Mouse (Mus musculus): ENCODE results near the gene Cyp27b1. TPM values are rescaled to one million over a fixed set of nuclear protein-coding genes. Genes with fewer than 3 reads are reported as not detected.
A peak's percentile ranks its signal among the peaks of the same experiment; 100 is the strongest.
"Not testable (repeated sequence)": the region's sequence is repeated elsewhere in the genome, so short reads cannot be mapped to it uniquely, and the experiment has no call there.

The Cyp27b1 gene
- polyA plus RNA-seq, 1 experiment from 2014 or later = 0.08 TPM

GRCm38 (mm10) chr10:127071203-127071602, 23.2 kb downstream of the Cyp27b1 start:
- Histone ChIP-seq H3K4me3 (ENCODE audit: low read length) (peak overlapping the region; percentile 76), H3K9me3 (replicated peaks; ENCODE audit: control insufficient read depth, low read length) (no peaks in the 10 kb centered on the region), H3K4me2 (ENCODE audit: low read depth, low read length) (peak overlapping the region; percentile 97), H3K9ac (ENCODE audit: low read length) (peak overlapping the region; percentile 78), H3K27ac (ENCODE audit: low read length) (no peak overlapping the region), H3K36me3 (ENCODE audit: control insufficient read depth, insufficient read depth) (peaks cover 23% of the 10 kb centered on the region), H3K4me1 (ENCODE audit: control insufficient read depth, insufficient read depth, low read length) (peaks cover 17% of the 10 kb centered on the region), H3K27me3 (ENCODE audit: control insufficient read depth, insufficient read depth, low read length) (peaks cover 9% of the 10 kb centered on the region)
- ATAC-seq (replicated peaks; ENCODE audit: extremely low read depth, insufficient read depth, low FRiP score) = no peak
- 69% methylated on average over 9 of the region's 9 CpGs for WGBS

GRCm38 (mm10) chr10:127072270-127072669, 24.2 kb downstream of the Cyp27b1 start:
- 92% methylated on average over 4 of the region's 4 CpGs for WGBS
- Histone ChIP-seq H3K36me3 (ENCODE audit: control insufficient read depth, insufficient read depth) (peaks cover 12% of the 10 kb centered on the region), H3K4me1 (ENCODE audit: control insufficient read depth, insufficient read depth, low read length) (peaks cover 17% of the 10 kb centered on the region), H3K27me3 (ENCODE audit: control insufficient read depth, insufficient read depth, low read length) (peaks cover 18% of the 10 kb centered on the region)
- not testable (repeated sequence) for H3K9ac ChIP-seq (ENCODE audit: low read length); ATAC-seq (replicated peaks; ENCODE audit: extremely low read depth, insufficient read depth, low FRiP score); H3K4me3 ChIP-seq (ENCODE audit: low read length); H3K27ac ChIP-seq (ENCODE audit: low read length); H3K9me3 ChIP-seq (replicated peaks; ENCODE audit: control insufficient read depth, low read length); H3K4me2 ChIP-seq (ENCODE audit: low read depth, low read length)

GRCm38 (mm10) chr10:127072969-127073368, 24.9 kb downstream of the Cyp27b1 start:
- H3K27ac ChIP-seq (ENCODE audit: low read length); H3K4me3 ChIP-seq (ENCODE audit: low read length); H3K9me3 ChIP-seq (replicated peaks; ENCODE audit: control insufficient read depth, low read length); H3K36me3 ChIP-seq (ENCODE audit: control insufficient read depth, insufficient read depth); ATAC-seq (replicated peaks; ENCODE audit: extremely low read depth, insufficient read depth, low FRiP score); H3K4me2 ChIP-seq (ENCODE audit: low read depth, low read length); H3K9ac ChIP-seq (ENCODE audit: low read length): not testable (repeated sequence)
- Histone ChIP-seq H3K4me1 (ENCODE audit: control insufficient read depth, insufficient read depth, low read length) (peaks cover 17% of the 10 kb centered on the region), H3K27me3 (ENCODE audit: control insufficient read depth, insufficient read depth, low read length) (peaks cover 24% of the 10 kb centered on the region)
- WGBS = 79% methylated on average over 2 of the region's 2 CpGs

GRCm38 (mm10) chr10:127073981-127074380, 25.9 kb downstream of the Cyp27b1 start:
- H3K36me3 ChIP-seq (ENCODE audit: control insufficient read depth, insufficient read depth) = no peaks in the 10 kb centered on the region
- peaks cover 35% of the 10 kb centered on the region for H3K27me3 ChIP-seq (ENCODE audit: control insufficient read depth, insufficient read depth, low read length)
- no peaks in the 10 kb centered on the region for H3K9me3 ChIP-seq (replicated peaks; ENCODE audit: control insufficient read depth, low read length)
- no peak overlapping the region for H3K4me3 ChIP-seq (ENCODE audit: low read length)
- H3K27ac ChIP-seq (ENCODE audit: low read length) = no peak overlapping the region
- H3K4me1 ChIP-seq (ENCODE audit: control insufficient read depth, insufficient read depth, low read length) = peaks cover 14% of the 10 kb centered on the region
- WGBS = 85% methylated on average over 1 of the region's 1 CpGs
- no peak overlapping the region for H3K4me2 ChIP-seq (ENCODE audit: low read depth, low read length)
- no peak overlapping the region for H3K9ac ChIP-seq (ENCODE audit: low read length)
- ATAC-seq (replicated peaks; ENCODE audit: extremely low read depth, insufficient read depth, low FRiP score) = no peak

- H3K4me3 ChIP-seq (ENCODE audit: low read length) = peak within 1 kb of the TSS; percentile 33
- peak within 1 kb of the TSS; percentile 3 for H3K4me2 ChIP-seq (ENCODE audit: low read depth, low read length)
- peaks cover 46% of the 10 kb centered on the region for H3K27me3 ChIP-seq (ENCODE audit: control insufficient read depth, insufficient read depth, low read length)
- no peaks in the 10 kb centered on the region for H3K36me3 ChIP-seq (ENCODE audit: control insufficient read depth, insufficient read depth)
- H3K9ac ChIP-seq (ENCODE audit: low read length) = no peak within 1 kb of the TSS
- peaks cover 17% of the 10 kb centered on the region for H3K4me1 ChIP-seq (ENCODE audit: control insufficient read depth, insufficient read depth, low read length)
- WGBS = 47% methylated on average over 9 of the region's 9 CpGs
- ATAC-seq (replicated peaks; ENCODE audit: extremely low read depth, insufficient read depth, low FRiP score) = no peak; the same call in 1 of the 2 replicates
- H3K9me3 ChIP-seq (replicated peaks; ENCODE audit: control insufficient read depth, low read length) = no peaks in the 10 kb centered on the region
- no peak within 1 kb of the TSS for H3K27ac ChIP-seq (ENCODE audit: low read length)
These were observed 27.0 kb downstream of the Cyp27b1 start, which contains the start of gene Agap2 for GRCm38 (mm10) chr10:127075080-127075479. Agap2 (plus strand) TSS chr10:127075284.

- WGBS = 62% methylated on average over 8 of the region's 8 CpGs
- Histone ChIP-seq H3K4me1 (ENCODE audit: control insufficient read depth, insufficient read depth, low read length) (peaks cover 17% of the 10 kb centered on the region), H3K27me3 (ENCODE audit: control insufficient read depth, insufficient read depth, low read length) (peaks cover 51% of the 10 kb centered on the region), H3K4me2 (ENCODE audit: low read depth, low read length) (peak overlapping the region; percentile 3), H3K4me3 (ENCODE audit: low read length) (peak overlapping the region; percentile 33), H3K9me3 (replicated peaks; ENCODE audit: control insufficient read depth, low read length) (no peaks in the 10 kb centered on the region), H3K27ac (ENCODE audit: low read length) (no peak overlapping the region), H3K9ac (ENCODE audit: low read length) (no peak overlapping the region), H3K36me3 (ENCODE audit: control insufficient read depth, insufficient read depth) (no peaks in the 10 kb centered on the region)
- ATAC-seq (replicated peaks; ENCODE audit: extremely low read depth, insufficient read depth, low FRiP score) = no peak
These were observed 27.6 kb downstream of the Cyp27b1 start for GRCm38 (mm10) chr10:127075651-127076050.

GRCm38 (mm10) chr10:127076082-127076481, 28.0 kb downstream of the Cyp27b1 start:
- Histone ChIP-seq H3K27me3 (ENCODE audit: control insufficient read depth, insufficient read depth, low read length) (peaks cover 56% of the 10 kb centered on the region), H3K4me3 (ENCODE audit: low read length) (no peak overlapping the region), H3K36me3 (ENCODE audit: control insufficient read depth, insufficient read depth) (no peaks in the 10 kb centered on the region), H3K27ac (ENCODE audit: low read length) (no peak overlapping the region), H3K9ac (ENCODE audit: low read length) (no peak overlapping the region), H3K4me1 (ENCODE audit: control insufficient read depth, insufficient read depth, low read length) (peaks cover 13% of the 10 kb centered on the region), H3K4me2 (ENCODE audit: low read depth, low read length) (peak overlapping the region; percentile 3; the same call in 1 of the 2 replicates), H3K9me3 (replicated peaks; ENCODE audit: control insufficient read depth, low read length) (no peaks in the 10 kb centered on the region)
- no peak for ATAC-seq (replicated peaks; ENCODE audit: extremely low read depth, insufficient read depth, low FRiP score)
- WGBS = 23% methylated on average over 4 of the region's 4 CpGs

- WGBS = 5% methylated on average over 10 of the region's 10 CpGs
- ATAC-seq (replicated peaks; ENCODE audit: extremely low read depth, insufficient read depth, low FRiP score) = no peak
- Histone ChIP-seq H3K27me3 (ENCODE audit: control insufficient read depth, insufficient read depth, low read length) (peaks cover 62% of the 10 kb centered on the region), H3K4me2 (ENCODE audit: low read depth, low read length) (no peak overlapping the region), H3K9ac (ENCODE audit: low read length) (no peak overlapping the region), H3K27ac (ENCODE audit: low read length) (no peak overlapping the region), H3K36me3 (ENCODE audit: control insufficient read depth, insufficient read depth) (no peaks in the 10 kb centered on the region), H3K4me3 (ENCODE audit: low read length) (no peak overlapping the region), H3K9me3 (replicated peaks; ENCODE audit: control insufficient read depth, low read length) (no peaks in the 10 kb centered on the region), H3K4me1 (ENCODE audit: control insufficient read depth, insufficient read depth, low read length) (peaks cover 12% of the 10 kb centered on the region)
These were observed 29.5 kb downstream of the Cyp27b1 start for GRCm38 (mm10) chr10:127077515-127077914.

GRCm38 (mm10) chr10:127078001-127078676, 30.1 kb downstream of the Cyp27b1 start:
- no peak overlapping the region for H3K9ac ChIP-seq (ENCODE audit: low read length)
- peaks cover 67% of the 10 kb centered on the region for H3K27me3 ChIP-seq (ENCODE audit: control insufficient read depth, insufficient read depth, low read length)
- no peak overlapping the region for H3K27ac ChIP-seq (ENCODE audit: low read length)
- peaks cover 12% of the 10 kb centered on the region for H3K4me1 ChIP-seq (ENCODE audit: control insufficient read depth, insufficient read depth, low read length)
- no peak overlapping the region; the same call in 1 of the 2 replicates for H3K4me3 ChIP-seq (ENCODE audit: low read length)
- WGBS = 6% methylated on average over 12 of the region's 12 CpGs
- H3K9me3 ChIP-seq (replicated peaks; ENCODE audit: control insufficient read depth, low read length) = no peaks in the 10 kb centered on the region
- no peaks in the 10 kb centered on the region for H3K36me3 ChIP-seq (ENCODE audit: control insufficient read depth, insufficient read depth)
- H3K4me2 ChIP-seq (ENCODE audit: low read depth, low read length) = peak overlapping the region; percentile 66; the same call in 1 of the 2 replicates
- ATAC-seq (replicated peaks; ENCODE audit: extremely low read depth, insufficient read depth, low FRiP score) = no peak
